Mouse (Mus musculus) megakaryocyte, embryonic 14.5 days (primary cell): ENCODE data around the gene Slc5a8.

Experiments used
- FLI1 ChIP-seq: IDR thresholded peaks from 2 replicates; pipeline ENCODE4 v1.6.1; 2012; ENCODE audit warnings: low read length, inconsistent platforms, mixed read lengths
- GATA1 ChIP-seq: IDR thresholded peaks from 3 replicates; pipeline ENCODE4 v1.6.1; 2012; ENCODE audit warnings: mixed read lengths, low read length, inconsistent platforms, borderline replicate concordance

DNA sequence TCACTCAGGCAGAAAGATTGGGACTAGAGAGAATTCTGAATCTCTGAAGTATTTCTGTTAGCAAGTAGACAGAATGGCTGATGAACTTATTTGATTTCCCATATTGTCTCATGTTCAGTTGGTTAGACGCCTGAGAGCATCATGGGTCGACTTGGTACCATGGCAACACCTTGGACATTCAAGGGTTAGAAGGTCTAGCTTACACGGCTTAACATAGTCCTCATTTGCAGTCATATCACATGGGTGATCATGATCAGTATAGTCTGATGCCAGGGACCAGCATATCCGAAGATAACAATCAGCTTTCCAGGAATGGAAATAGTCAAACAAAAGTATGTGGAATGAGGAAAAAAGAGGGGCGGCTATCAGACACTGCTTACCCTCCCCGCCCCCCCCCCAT, 93.1 kb downstream of the Slc5a8 start:
- TF ChIP-seq FLI1 (no peak), GATA1 (no peak)
